Mouse (Mus musculus) heart, adult 18-20 months (tissue): Measurements from ENCODE around the gene Olfr1331. TPM values are rescaled to one million over a fixed set of nuclear protein-coding genes. Genes with fewer than 3 reads are reported as not detected.
"Not testable (repeated sequence)": the region's sequence is repeated elsewhere in the genome, so short reads cannot be mapped to it uniquely, and the experiment has no call there.

Source experiments
- DNase-seq, 2 experiments: peaks; one replicate each; pipeline ENCODE4 v3.0.0; 2021 to 2022; ENCODE audit warnings: mixed read lengths in 1 of 2
- long read RNA-seq, 2 experiments: library from polyadenylated mRNA; stranded (forward); transcript quantifications; one replicate each; pipeline ENCODE4 v2.0.0; 2021
- total RNA-seq, 2 experiments: library from RNA; stranded (reverse); gene quantifications; 2 replicates each; pipeline ENCODE4 v1.2.3; 2021

The Olfr1331 gene
- total RNA-seq, result not detected
- long read RNA-seq, experiment 1, result 0 reads
- long read RNA-seq, experiment 2, result 0 reads

GRCm38 (mm10) chr4:118864349-118864748, at the start of gene Olfr1331:
TSS of gene Olfr1331 (plus strand) at chr4:118864649.
- DNase-seq, result no peak

- DNase-seq, result peak in 1 of 2 experiments; percentile 3
Measured at GRCm38 (mm10) chr4:118818921-118819320, 45.5 kb upstream of the Olfr1331 start.

- DNase-seq, result no peak
Measured at GRCm38 (mm10) chr4:118836179-118836578, 28.3 kb upstream of the Olfr1331 start, which contains the start of gene Olfr1333. TSS of gene Olfr1333 (minus strand) at chr4:118836279.

- DNase-seq, result peak; percentile 29 to 50
Measured at GRCm38 (mm10) chr4:118861791-118862190, 2.7 kb upstream of the Olfr1331 start.

- DNase-seq, result peak; percentile 22 to 32
Measured at GRCm38 (mm10) chr4:118862704-118863103, 1.7 kb upstream of the Olfr1331 start.

GRCm38 (mm10) chr4:118867566-118867965, 3.1 kb downstream of the Olfr1331 start:
- peak; percentile 27 to 38 for DNase-seq

- DNase-seq, result no peak
Measured at GRCm38 (mm10) chr4:118888297-118888696, 23.8 kb downstream of the Olfr1331 start, which contains the start of gene Olfr1330. TSS of gene Olfr1330 (plus strand) at chr4:118888597.

- DNase-seq, result no peak
Measured at GRCm38 (mm10) chr4:118901981-118902380, 37.5 kb downstream of the Olfr1331 start.

GRCm38 (mm10) chr4:118917365-118917764, 52.9 kb downstream of the Olfr1331 start, which contains the start of gene Olfr1329:
TSS of gene Olfr1329 (minus strand) at chr4:118917465.
- DNase-seq, result not testable (repeated sequence)

Other genes with a start within 250 kb of the Olfr1331 start
- gene Cfap57, start 243.9 kb upstream of the Olfr1331 start, total RNA-seq, result under 1 TPM in 1 of 2 experiments, not detected in 1; 0.15 TPM
- gene Ebna1bp2, start 243.8 kb upstream of the Olfr1331 start, total RNA-seq, result 10 to 100 TPM; 37.0 to 39.2 TPM
- not detected for gene Olfr62, start 205.7 kb upstream of the Olfr1331 start, total RNA-seq
- not detected for gene Olfr1342, start 171.9 kb upstream of the Olfr1331 start, total RNA-seq
- not detected for gene Olfr1341, start 161.1 kb upstream of the Olfr1331 start, total RNA-seq
- gene Olfr1340, start 144.5 kb upstream of the Olfr1331 start, total RNA-seq, result not detected
- gene Olfr1339, start 132.5 kb upstream of the Olfr1331 start, total RNA-seq, result not detected
- not detected for gene Olfr1338, start 105.9 kb upstream of the Olfr1331 start, total RNA-seq
- gene Olfr1337, start 82.1 kb upstream of the Olfr1331 start, total RNA-seq, result not detected
- not detected for gene Olfr1335, start 54.7 kb upstream of the Olfr1331 start, total RNA-seq
- gene Olfr1333, start 28.4 kb upstream of the Olfr1331 start, total RNA-seq, result not detected
- not detected for gene Olfr1330, start 23.9 kb downstream of the Olfr1331 start, total RNA-seq
- gene Olfr1329, start 52.8 kb downstream of the Olfr1331 start, total RNA-seq, result not detected
- not detected for gene Olfr1328, start 74.0 kb downstream of the Olfr1331 start, total RNA-seq
- gene Lao1, start 96.9 kb downstream of the Olfr1331 start, total RNA-seq, result under 1 TPM; 0.10 to 0.62 TPM
- gene Slc2a1, start 244.1 kb downstream of the Olfr1331 start, total RNA-seq, result 10 to 100 TPM; 12.2 to 13.5 TPM